Mouse (Mus musculus) inflammation-experienced regulatory T-cells (primary cell): ENCODE results near the gene Zkscan7. TPM values are rescaled to one million over a fixed set of nuclear protein-coding genes. Genes with fewer than 3 reads are reported as not detected.

ENCODE experiments used
- polyA plus RNA-seq, 2 experiments: library from polyadenylated mRNA; unstranded; fragments of 100-300 nt; shearing (Covaris generic); gene quantifications; one replicate each; pipeline ENCODE4 v1.2.1; 2017

The Zkscan7 gene
- polyA plus RNA-seq: 10 to 100 TPM in 1 of 2 experiments, 1 to 10 TPM in 1; 6.6 to 10.3 TPM

GRCm38 (mm10) chr9:122885385-122885784 lies at the start of gene Zkscan7:
Gene Zkscan7 (plus strand): TSS chr9:122885685.

GRCm38 (mm10) chr9:122843760-122844159 lies 41.7 kb upstream of the Zkscan7 start, which contains the start of gene Gm35549:
Gene Gm35549 (minus strand): TSS chr9:122844035.

GRCm38 (mm10) chr9:122865697-122866166 lies 19.8 kb upstream of the Zkscan7 start, which contains the start of gene Zfp445:
Gene Zfp445 (minus strand): TSS chr9:122866006.

GRCm38 (mm10) chr9:122922936-122923381 lies 37.5 kb downstream of the Zkscan7 start, which contains the start of gene Zfp105:
Gene Zfp105 (plus strand): TSS chr9:122923072.

Other genes starting within 250 kb of the Zkscan7 start
- under 1 TPM in 1 of 2 experiments, not detected in 1; 0.07 TPM for gene Topaz1, start 138.3 kb upstream of the Zkscan7 start, polyA plus RNA-seq
- gene Tcaim, start 80.1 kb upstream of the Zkscan7 start, polyA plus RNA-seq: 10 to 100 TPM; 18.1 to 20.6 TPM
- gene Gm35549, start 41.6 kb upstream of the Zkscan7 start, polyA plus RNA-seq: 1 to 10 TPM in 1 of 2 experiments, under 1 TPM in 1; 0.94 to 1.7 TPM
- gene Zfp445, start 19.7 kb upstream of the Zkscan7 start, polyA plus RNA-seq: 10 to 100 TPM; 49.3 to 58.1 TPM
- not detected for gene Zfp105, start 37.4 kb downstream of the Zkscan7 start, polyA plus RNA-seq
- 10 to 100 TPM; 28.2 to 36.6 TPM for gene 1110059G10Rik, start 65.3 kb downstream of the Zkscan7 start, polyA plus RNA-seq
- gene Kif15, start 65.4 kb downstream of the Zkscan7 start, polyA plus RNA-seq: 1 to 10 TPM; 4.9 to 7.1 TPM
- 10 to 100 TPM; 30.8 to 33.6 TPM for gene Tmem42, start 135.6 kb downstream of the Zkscan7 start, polyA plus RNA-seq
- 1 to 10 TPM in 1 of 2 experiments, under 1 TPM in 1; 0.80 to 5.8 TPM for gene Tgm4, start 149.0 kb downstream of the Zkscan7 start, polyA plus RNA-seq
- 10 to 100 TPM; 64.8 to 69.8 TPM for gene Zdhhc3, start 227.5 kb downstream of the Zkscan7 start, polyA plus RNA-seq
- 10 to 100 TPM; 83.1 to 95.3 TPM for gene Exosc7, start 227.5 kb downstream of the Zkscan7 start, polyA plus RNA-seq